Mouse (Mus musculus): ENCODE measurements around the gene Timm23. TPM values are rescaled to one million over a fixed set of nuclear protein-coding genes. Genes with fewer than 3 reads are reported as not detected.

Gene Timm23
- total and polyA plus RNA-seq, 3 experiments, result 425 to 431 TPM; not detected in 1

- H3K79me2 ChIP-seq (ENCODE audit: control insufficient read depth, insufficient read depth, low read length, poor library complexity), result peaks cover 58% of the 10 kb centered on the region
- H3K36me3 ChIP-seq (ENCODE audit: control insufficient read depth in 1 of 2, insufficient read depth in 2 of 2, low read length in 2 of 2), result peaks cover 0 to 62% of the 10 kb centered on the region in 2 experiments; a peak in 2 of 4 replicates
- H3K4me3 ChIP-seq (ENCODE audit: control insufficient read depth in 1 of 2, insufficient read depth in 1 of 2, low read depth in 2 of 2, low read length in 2 of 2), result no peak overlapping the region
- TF ChIP-seq POLR2A (IDR thresholded peaks at IDR 0.05; ENCODE audit: control insufficient read depth in 1 of 2, insufficient read depth in 1 of 2, low read depth in 1 of 2, low read length in 2 of 2, poor library complexity in 1 of 2), result no peak
- TF ChIP-seq ETS1 (IDR thresholded peaks at IDR 0.05; ENCODE audit: low read depth, low read length), result no peak
- TF ChIP-seq TCF12 (IDR thresholded peaks at IDR 0.05; ENCODE audit: low read depth, low read length), result no peak
- no peak for TF ChIP-seq USF1 (IDR thresholded peaks at IDR 0.05; ENCODE audit: low read depth, low read length)
- peak in 1 of 3 experiments; percentile 13; a peak in 1 of 6 replicates for TF ChIP-seq CTCF (IDR thresholded peaks at IDR 0.05 in 2 of 3, conservative IDR thresholded peaks at IDR 0.05 in 1 of 3; ENCODE audit: control insufficient read depth in 1 of 3, insufficient read depth in 1 of 3, low read depth in 2 of 3, low read length in 3 of 3, poor library complexity in 1 of 3, severe bottlenecking in 1 of 3)
- H3K9ac ChIP-seq (ENCODE audit: control insufficient read depth, low read depth, low read length, poor library complexity, severe bottlenecking), result no peak overlapping the region
- DNase-seq (ENCODE audit: low read depth, low spot score), result no peak
- peaks cover 20 to 38% of the 10 kb centered on the region in 2 experiments for H3K4me1 ChIP-seq (ENCODE audit: control insufficient read depth in 1 of 2, insufficient read depth in 2 of 2, low read length in 2 of 2)
- no peak overlapping the region for H3K27ac ChIP-seq (ENCODE audit: control insufficient read depth, low read depth, low read length)
- H3K27me3 ChIP-seq (ENCODE audit: control insufficient read depth in 1 of 2, insufficient read depth in 2 of 2, low read length in 2 of 2), result no peaks in the 10 kb centered on the region
- no peaks in the 10 kb centered on the region for H3K9me3 ChIP-seq (replicated peaks; ENCODE audit: insufficient read depth, low read length)
Measured at GRCm38 (mm10) chr14:32163203-32163888, 38.4 kb downstream of the Timm23 start.

- no peak for DNase-seq (ENCODE audit: low read depth, low spot score)
- no peak overlapping the region for H3K4me3 ChIP-seq (ENCODE audit: control insufficient read depth in 1 of 2, insufficient read depth in 1 of 2, low read depth in 2 of 2, low read length in 2 of 2)
- H3K9ac ChIP-seq (ENCODE audit: control insufficient read depth, low read depth, low read length, poor library complexity, severe bottlenecking), result no peak overlapping the region
- H3K4me1 ChIP-seq (ENCODE audit: control insufficient read depth in 1 of 2, insufficient read depth in 2 of 2, low read length in 2 of 2), result peaks cover 14 to 29% of the 10 kb centered on the region in 2 experiments
- H3K27me3 ChIP-seq (ENCODE audit: control insufficient read depth in 1 of 2, insufficient read depth in 2 of 2, low read length in 2 of 2), result no peaks in the 10 kb centered on the region
- peaks cover 57% of the 10 kb centered on the region for H3K79me2 ChIP-seq (ENCODE audit: control insufficient read depth, insufficient read depth, low read length, poor library complexity)
- H3K27ac ChIP-seq (ENCODE audit: control insufficient read depth, low read depth, low read length), result no peak overlapping the region
- H3K36me3 ChIP-seq (ENCODE audit: control insufficient read depth in 1 of 2, insufficient read depth in 2 of 2, low read length in 2 of 2), result peaks cover 0 to 53% of the 10 kb centered on the region in 2 experiments; a peak in 2 of 4 replicates
- TF ChIP-seq CHD1 (IDR thresholded peaks at IDR 0.05; ENCODE audit: low read depth, low read length), result no peak
- no peak for TF ChIP-seq UBTF (IDR thresholded peaks at IDR 0.05; ENCODE audit: borderline replicate concordance, insufficient read depth, low read depth, low read length)
- TF ChIP-seq KAT2A (conservative IDR thresholded peaks at IDR 0.05; ENCODE audit: low read depth, low read length), result no peak
- no peak for TF ChIP-seq ELF1 (IDR thresholded peaks at IDR 0.05; ENCODE audit: low read depth, low read length)
- no peak for TF ChIP-seq TAL1 (IDR thresholded peaks at IDR 0.05; ENCODE audit: low read length)
- H3K9me3 ChIP-seq (replicated peaks; ENCODE audit: insufficient read depth, low read length), result no peaks in the 10 kb centered on the region
Measured at GRCm38 (mm10) chr14:32162231-32162630, 39.5 kb downstream of the Timm23 start.

GRCm38 (mm10) chr14:32161090-32161885 is 40.4 kb downstream of the Timm23 start:
- Histone ChIP-seq H3K9ac (ENCODE audit: control insufficient read depth, low read depth, low read length, poor library complexity, severe bottlenecking) (peak overlapping the region; percentile 84), H3K79me2 (ENCODE audit: control insufficient read depth, insufficient read depth, low read length, poor library complexity) (peaks cover 49% of the 10 kb centered on the region), H3K27me3 (ENCODE audit: control insufficient read depth in 1 of 2, insufficient read depth in 2 of 2, low read length in 2 of 2) (no peaks in the 10 kb centered on the region), H3K4me3 (ENCODE audit: control insufficient read depth in 1 of 2, insufficient read depth in 1 of 2, low read depth in 2 of 2, low read length in 2 of 2) (peak overlapping the region; percentile 69 to 93), H3K9me3 (replicated peaks; ENCODE audit: insufficient read depth, low read length) (no peaks in the 10 kb centered on the region), H3K4me1 (ENCODE audit: control insufficient read depth in 1 of 2, insufficient read depth in 2 of 2, low read length in 2 of 2) (peaks cover 9 to 21% of the 10 kb centered on the region in 2 experiments), H3K36me3 (ENCODE audit: control insufficient read depth in 1 of 2, insufficient read depth in 2 of 2, low read length in 2 of 2) (peaks cover 0 to 44% of the 10 kb centered on the region in 2 experiments; a peak in 2 of 4 replicates), H3K27ac (ENCODE audit: control insufficient read depth, low read depth, low read length) (no peak overlapping the region)
- peak; percentile 56 for DNase-seq (ENCODE audit: low read depth, low spot score)
- no peak for TF ChIP-seq USF1 (IDR thresholded peaks at IDR 0.05; ENCODE audit: low read depth, low read length)
- no peak for TF ChIP-seq NELFE (IDR thresholded peaks at IDR 0.05; ENCODE audit: low read depth, low read length)
- TF ChIP-seq EP300 (IDR thresholded peaks at IDR 0.05; ENCODE audit: low read depth in 1 of 2, low read length in 2 of 2), result 0 out of 4 replicates have a peak, but pooled peaks of 1 of the 2 experiments have one; percentile 33
- TF ChIP-seq GABPA (IDR thresholded peaks at IDR 0.05; ENCODE audit: low read depth, low read length), result no peak
- no peak for TF ChIP-seq SMC3 (IDR thresholded peaks at IDR 0.05; ENCODE audit: low read depth, low read length)
- TF ChIP-seq CTCF (IDR thresholded peaks at IDR 0.05 in 2 of 3, conservative IDR thresholded peaks at IDR 0.05 in 1 of 3; ENCODE audit: control insufficient read depth in 1 of 3, insufficient read depth in 1 of 3, low read depth in 2 of 3, low read length in 3 of 3, poor library complexity in 1 of 3, severe bottlenecking in 1 of 3), result no peak
- peak; percentile 64 for TF ChIP-seq ZNF384 (IDR thresholded peaks at IDR 0.05; ENCODE audit: low read depth, low read length)
- TF ChIP-seq JUND (IDR thresholded peaks at IDR 0.05; ENCODE audit: low read depth, low read length), result no peak
- no peak for TF ChIP-seq TBP (IDR thresholded peaks at IDR 0.05; ENCODE audit: low read depth, low read length)
- peak; percentile 57 for TF ChIP-seq TAL1 (IDR thresholded peaks at IDR 0.05; ENCODE audit: low read length)
- TF ChIP-seq SIN3A (IDR thresholded peaks at IDR 0.05; ENCODE audit: low read length), result peak; percentile 26
- TF ChIP-seq USF2 (IDR thresholded peaks at IDR 0.05; ENCODE audit: borderline replicate concordance in 1 of 2, insufficient read depth in 1 of 2, low read depth in 1 of 2, low read length in 2 of 2), result no peak
- no peak for TF ChIP-seq NRF1 (IDR thresholded peaks at IDR 0.05; ENCODE audit: insufficient read depth, low read depth, low read length, poor library complexity, severe bottlenecking)
- no peak for TF ChIP-seq BHLHE40 (IDR thresholded peaks at IDR 0.05; ENCODE audit: borderline replicate concordance, low read depth, low read length)
- TF ChIP-seq ELF1 (IDR thresholded peaks at IDR 0.05; ENCODE audit: low read depth, low read length), result no peak
